Mouse (Mus musculus): Measurements from ENCODE around the gene Foxk2. TPM values are rescaled to one million over a fixed set of nuclear protein-coding genes. Genes with fewer than 3 reads are reported as not detected.

Gene Foxk2
- total RNA-seq, 2 experiments from 2014 or later, result 20.9 to 24.8 TPM

DNA sequence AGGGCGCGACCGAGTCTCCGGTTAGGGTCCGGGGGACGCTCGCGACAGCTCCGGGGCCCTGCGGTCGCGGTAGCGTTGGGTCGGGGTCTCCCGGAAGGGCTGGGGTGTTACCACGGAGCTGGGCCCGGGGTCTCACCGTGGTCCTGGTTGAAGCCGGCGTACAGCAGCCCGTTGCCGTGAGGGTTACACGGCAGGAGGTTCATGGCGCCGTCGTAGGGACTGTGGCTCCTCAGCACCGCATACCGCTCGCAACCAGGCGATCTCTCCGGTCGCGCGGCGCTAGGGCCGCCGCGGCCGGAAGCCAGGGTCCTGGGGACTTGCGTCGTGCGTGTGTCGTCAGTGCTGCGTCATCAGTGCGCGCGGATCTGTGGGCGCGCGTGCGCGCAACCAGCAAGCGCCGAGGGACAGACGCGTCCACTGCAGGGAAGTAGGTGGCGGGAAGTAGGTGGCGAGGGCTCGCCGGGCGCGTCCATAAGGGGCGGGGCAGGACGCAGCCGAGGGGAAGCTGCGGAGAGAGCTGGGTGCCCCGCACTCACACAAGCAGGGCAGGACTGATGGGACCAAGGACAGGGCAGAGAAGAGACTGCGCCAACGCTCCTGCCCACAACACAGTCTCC is 94.4 kb downstream of the Foxk2 start, which contains the start of gene Wdr45b:
Wdr45b (minus strand) TSS at position 355 of the 617 bp plus-strand sequence.
- peak; percentile 96 for ATAC-seq (replicated peaks; ENCODE audit: poor library complexity)

Other genes starting within 250 kb of the Foxk2 start
- 0.44 and 0.59 TPM in 2 replicates for gene Cd7, start 220.6 kb upstream of the Foxk2 start, total RNA-seq (2015)
- gene Cd7, start 220.6 kb upstream of the Foxk2 start, total RNA-seq (2017), result 0.29 TPM in 1 of 2 replicates, not detected in the other
- not detected in 2 replicates for gene Sectm1b, start 196.4 kb upstream of the Foxk2 start, total RNA-seq (2015)
- gene Sectm1b, start 196.4 kb upstream of the Foxk2 start, total RNA-seq (2017), result not detected in 2 replicates
- not detected in 2 replicates for gene Sectm1a, start 178.8 kb upstream of the Foxk2 start, total RNA-seq (2015)
- not detected in 2 replicates for gene Sectm1a, start 178.8 kb upstream of the Foxk2 start, total RNA-seq (2017)
- not detected in 2 replicates for gene Tex19.2, start 141.3 kb upstream of the Foxk2 start, total RNA-seq (2015)
- 0.71 TPM in 1 of 2 replicates, not detected in the other for gene Tex19.2, start 141.3 kb upstream of the Foxk2 start, total RNA-seq (2017)
- not detected in 2 replicates for gene Tex19.1, start 113.8 kb upstream of the Foxk2 start, total RNA-seq (2015)
- not detected in 2 replicates for gene Tex19.1, start 113.8 kb upstream of the Foxk2 start, total RNA-seq (2017)
- not detected in 2 replicates for gene Uts2r, start 99.7 kb upstream of the Foxk2 start, total RNA-seq (2015)
- gene Uts2r, start 99.7 kb upstream of the Foxk2 start, total RNA-seq (2017), result not detected in 2 replicates
- 2.5 and 3.8 TPM in 2 replicates for gene Hexdc, start 55.6 kb upstream of the Foxk2 start, total RNA-seq (2015)
- gene Hexdc, start 55.6 kb upstream of the Foxk2 start, total RNA-seq (2017), result 5.7 and 6.3 TPM in 2 replicates
- gene Ogfod3, start 55.3 kb upstream of the Foxk2 start, total RNA-seq (2015), result 14.0 and 18.3 TPM in 2 replicates
- 5.6 and 7.4 TPM in 2 replicates for gene Ogfod3, start 55.3 kb upstream of the Foxk2 start, total RNA-seq (2017)
- 39.6 and 42.2 TPM in 2 replicates for gene Cybc1, start 30.7 kb upstream of the Foxk2 start, total RNA-seq (2015)
- gene Cybc1, start 30.7 kb upstream of the Foxk2 start, total RNA-seq (2017), result 34.5 and 40.0 TPM in 2 replicates
- 11.3 and 11.9 TPM in 2 replicates for gene Narf, start 22.7 kb upstream of the Foxk2 start, total RNA-seq (2015)
- 21.0 and 23.9 TPM in 2 replicates for gene Narf, start 22.7 kb upstream of the Foxk2 start, total RNA-seq (2017)
- gene Wdr45b, start 94.5 kb downstream of the Foxk2 start, total RNA-seq (2015), result 44.1 and 56.8 TPM in 2 replicates
- 45.8 and 48.8 TPM in 2 replicates for gene Wdr45b, start 94.5 kb downstream of the Foxk2 start, total RNA-seq (2017)
- gene Rab40b, start 128.3 kb downstream of the Foxk2 start, total RNA-seq (2015), result 0.57 TPM in 1 of 2 replicates, not detected in the other
- gene Rab40b, start 128.3 kb downstream of the Foxk2 start, total RNA-seq (2017), result 0.37 TPM in 1 of 2 replicates, not detected in the other
- 6.6 and 7.7 TPM in 2 replicates for gene Fn3krp, start 161.4 kb downstream of the Foxk2 start, total RNA-seq (2015)
- 12.5 and 16.4 TPM in 2 replicates for gene Fn3krp, start 161.4 kb downstream of the Foxk2 start, total RNA-seq (2017)
- 0.20 TPM in 1 of 2 replicates, not detected in the other for gene Fn3k, start 174.9 kb downstream of the Foxk2 start, total RNA-seq (2015)
- not detected in 2 replicates for gene Fn3k, start 174.9 kb downstream of the Foxk2 start, total RNA-seq (2017)
- gene Tbcd, start 192.0 kb downstream of the Foxk2 start, total RNA-seq (2015), result 32.7 and 36.7 TPM in 2 replicates
- gene Tbcd, start 192.0 kb downstream of the Foxk2 start, total RNA-seq (2017), result 38.8 and 54.1 TPM in 2 replicates